Mouse (Mus musculus) cerebellum, adult 2 months (tissue): ENCODE results near the gene Il17c.

Experiments
- CTCF ChIP-seq: fragments of 200-500 bp; IDR thresholded peaks from 2 replicates; pipeline ENCODE4 v1.5.1; 2011; ENCODE audit warnings: low read depth, mild to moderate bottlenecking, control low read depth, low read length, moderate library complexity, borderline replicate concordance; ENCODE audit not compliant: insufficient read depth
- POLR2A ChIP-seq: fragments of 200-500 bp; IDR thresholded peaks from 2 replicates; pipeline ENCODE4 v1.6.1; 2011; ENCODE audit warnings: low read length, control low read depth, borderline replicate concordance; ENCODE audit not compliant: insufficient read depth

GRCm38 (mm10) chr8:122467816-122468215, 46.0 kb downstream of the Il17c start:
- TF ChIP-seq CTCF (no peak), POLR2A (no peak)
